Mouse (Mus musculus) cerebellum, adult 2 months (tissue): ENCODE data around the gene Scml4.

Experiments used
- CTCF ChIP-seq: fragments of 200-500 bp; IDR thresholded peaks from 2 replicates; pipeline ENCODE4 v1.5.1; 2011; ENCODE audit warnings: low read depth, mild to moderate bottlenecking, control low read depth, low read length, moderate library complexity, borderline replicate concordance; ENCODE audit not compliant: insufficient read depth
- POLR2A ChIP-seq: fragments of 200-500 bp; IDR thresholded peaks from 2 replicates; pipeline ENCODE4 v1.6.1; 2011; ENCODE audit warnings: low read length, control low read depth, borderline replicate concordance; ENCODE audit not compliant: insufficient read depth

DNA sequence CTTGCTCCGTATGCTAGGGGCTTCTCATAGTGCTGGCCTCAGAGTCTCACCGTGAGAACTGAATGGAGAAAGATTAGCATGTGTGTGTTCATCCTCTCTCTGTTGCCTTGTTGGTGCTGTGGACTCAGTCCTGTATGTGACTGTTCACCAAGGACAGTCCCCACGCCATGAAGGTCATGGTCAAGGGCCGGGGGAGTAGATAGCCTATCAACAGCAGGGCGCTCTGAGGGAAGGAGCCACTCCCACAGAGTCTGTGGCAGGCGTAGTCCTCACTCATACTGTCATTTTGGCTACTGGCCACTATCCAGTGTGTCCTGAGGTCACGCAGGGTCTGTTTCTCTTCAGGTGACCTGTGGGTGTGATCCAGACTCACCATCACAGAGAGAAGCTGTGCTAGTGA, 34.5 kb downstream of the Scml4 start:
- TF ChIP-seq CTCF, result no peak
- TF ChIP-seq POLR2A, result no peak
